Mouse (Mus musculus): ENCODE measurements around the gene Epb42. TPM values are rescaled to one million over a fixed set of nuclear protein-coding genes. Genes with fewer than 3 reads are reported as not detected.

The Epb42 gene
- total RNA-seq (2023), result 1.1 TPM

DNA sequence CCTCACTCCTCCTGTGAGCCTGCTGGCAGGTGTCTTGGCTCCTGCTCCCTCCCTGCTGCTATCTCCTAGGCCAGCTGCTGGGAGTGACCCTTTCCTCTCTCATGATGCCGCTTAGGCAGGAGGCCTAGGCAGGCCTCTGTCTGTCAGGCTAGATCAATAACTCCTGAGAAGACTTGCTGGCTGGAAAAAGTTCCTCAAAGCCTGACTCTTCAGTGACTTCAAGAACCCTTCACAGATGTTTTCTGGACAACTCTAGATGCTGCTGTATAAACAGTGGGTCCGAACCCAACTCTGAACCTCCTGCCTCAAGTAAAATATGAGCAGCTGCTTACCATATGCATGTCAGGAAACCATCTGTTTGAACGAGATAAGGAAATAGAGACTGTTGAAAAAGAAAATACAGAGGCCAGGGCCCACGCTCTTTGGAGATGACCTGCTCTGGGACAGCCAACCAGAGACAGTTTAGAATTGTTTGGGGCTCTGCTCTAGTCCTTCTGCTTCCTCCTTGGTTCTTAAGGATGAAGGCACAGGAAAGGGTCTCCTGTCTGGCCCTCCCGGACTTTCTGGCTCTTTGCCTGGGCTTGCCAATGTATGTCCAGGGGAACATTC is at the start of gene Epb42:
Gene Epb42 (minus strand): TSS at position 340 of the 609 bp plus-strand sequence.

DNA sequence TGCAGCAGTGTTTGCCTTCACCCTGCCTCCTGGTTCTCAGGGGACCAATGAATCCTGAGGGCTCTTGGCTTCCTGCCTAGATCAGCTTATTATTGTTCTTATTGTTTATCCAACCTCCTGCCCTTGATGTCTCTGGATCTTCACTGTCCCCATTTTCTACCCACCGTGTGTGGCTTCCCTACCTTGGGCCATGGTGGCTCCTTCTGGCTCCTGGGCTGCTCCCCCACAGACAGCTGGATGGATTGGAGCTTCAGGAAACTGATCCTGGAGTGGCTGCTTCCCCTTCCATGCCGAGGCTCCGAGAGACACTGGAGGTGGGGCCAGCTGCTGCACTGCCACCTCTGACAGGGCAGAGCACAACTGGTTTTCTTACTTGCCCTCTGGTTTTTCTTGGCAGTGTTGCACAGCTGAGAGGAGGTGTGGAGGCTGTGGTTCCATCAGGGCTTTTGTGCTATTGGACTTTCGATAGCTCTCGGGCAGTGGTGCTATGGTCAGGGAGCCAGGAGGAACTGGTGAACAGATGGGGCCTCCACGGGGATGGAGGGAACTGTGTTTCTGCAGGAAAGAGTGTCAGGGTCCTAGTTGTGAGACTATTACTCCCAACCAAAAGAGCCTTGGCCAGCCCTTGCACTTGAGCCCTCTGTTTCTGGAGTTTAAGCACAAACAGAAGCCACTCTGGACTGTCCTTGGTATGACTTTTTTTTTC is 48.8 kb upstream of the Epb42 start, which contains the start of gene Tgm5:
Gene Tgm5 (minus strand): TSS at position 362 of the 706 bp plus-strand sequence.

DNA sequence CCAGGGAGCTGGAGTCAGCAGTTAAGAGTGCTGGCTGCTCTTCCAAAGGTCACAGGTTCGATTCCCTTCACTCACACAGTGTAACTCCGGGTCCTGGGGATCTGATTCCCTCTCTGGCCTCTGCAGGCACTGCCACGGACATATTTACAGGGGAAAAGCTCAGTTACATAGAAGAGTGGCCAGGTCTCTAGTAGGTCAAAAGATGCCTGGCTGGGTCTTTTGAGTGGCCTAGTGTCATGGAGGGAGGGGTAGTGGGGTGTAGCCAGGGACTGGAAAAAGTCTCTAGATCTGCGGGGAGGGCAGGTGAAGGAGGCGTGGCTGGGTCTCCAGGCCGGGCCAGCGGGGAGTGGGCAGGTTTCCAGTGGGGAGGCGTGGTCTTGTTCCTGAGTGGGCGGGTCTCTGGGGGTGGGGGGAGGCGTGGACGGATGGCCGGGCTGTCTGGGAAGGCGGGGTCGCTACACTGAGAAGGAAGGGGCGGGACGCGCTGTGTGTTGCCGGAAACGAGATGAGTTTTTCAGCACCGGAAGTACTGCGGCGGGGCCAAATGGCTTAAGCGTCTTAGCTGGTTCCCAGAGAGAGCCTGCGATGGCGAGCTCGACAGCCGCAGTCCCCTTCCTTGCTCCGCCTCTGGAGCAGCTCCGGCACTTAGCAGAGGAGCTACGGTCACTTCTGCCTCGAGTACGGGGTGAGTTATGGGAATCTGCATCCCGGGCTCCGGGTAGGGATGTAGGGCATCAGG is 28.8 kb downstream of the Epb42 start, which contains the start of gene Ccndbp1:
Gene Ccndbp1 (plus strand): TSS at position 479 of the 739 bp plus-strand sequence.

DNA sequence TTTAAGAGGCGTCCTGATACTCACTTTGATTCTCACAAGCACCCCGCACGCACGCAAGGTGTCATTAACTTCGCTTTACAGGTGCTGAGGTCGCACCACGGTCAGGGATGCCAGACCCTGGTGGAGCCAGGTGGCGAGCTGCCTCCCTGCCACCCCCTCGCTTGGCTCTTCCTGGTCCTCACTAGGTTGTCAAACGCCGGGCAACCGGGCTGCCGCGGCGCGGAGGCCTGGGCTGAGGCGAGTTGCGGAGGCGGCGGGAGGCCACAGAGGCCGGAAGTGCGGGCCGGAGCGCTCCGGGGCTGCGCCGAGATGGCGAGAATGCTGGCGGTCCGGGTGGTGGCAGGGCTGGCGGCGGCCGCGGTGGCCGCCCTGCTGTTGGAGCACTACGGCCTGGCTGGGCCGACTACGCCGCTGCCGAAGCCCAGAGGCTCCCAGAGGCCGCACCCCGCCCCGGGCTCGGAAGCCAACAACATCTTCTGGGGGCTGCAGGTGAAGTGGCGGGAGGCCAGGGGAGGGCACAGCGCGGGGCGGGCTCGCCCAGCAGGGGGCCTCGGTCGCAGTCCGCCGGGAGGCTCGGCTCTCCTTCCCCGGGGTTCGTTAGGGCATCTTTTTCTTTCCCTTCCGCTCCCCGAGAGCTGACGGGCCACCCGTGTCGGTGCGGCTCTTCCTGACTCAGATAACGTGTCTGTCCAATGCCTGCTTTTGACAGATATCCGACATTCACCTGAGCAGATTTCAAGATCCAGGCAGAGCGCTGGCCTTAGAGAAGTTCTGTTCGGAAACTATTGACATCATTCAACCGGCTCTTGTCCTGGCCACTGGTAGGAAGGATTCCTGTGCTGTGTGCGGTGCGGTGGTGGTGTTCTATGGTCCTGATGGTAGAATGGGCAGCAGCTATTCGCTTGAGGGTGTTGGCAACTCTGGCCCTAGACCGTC is 59.6 kb downstream of the Epb42 start, which contains the start of gene Tmem62:
Gene Tmem62 (plus strand): TSS at position 28 of the 936 bp plus-strand sequence.

DNA sequence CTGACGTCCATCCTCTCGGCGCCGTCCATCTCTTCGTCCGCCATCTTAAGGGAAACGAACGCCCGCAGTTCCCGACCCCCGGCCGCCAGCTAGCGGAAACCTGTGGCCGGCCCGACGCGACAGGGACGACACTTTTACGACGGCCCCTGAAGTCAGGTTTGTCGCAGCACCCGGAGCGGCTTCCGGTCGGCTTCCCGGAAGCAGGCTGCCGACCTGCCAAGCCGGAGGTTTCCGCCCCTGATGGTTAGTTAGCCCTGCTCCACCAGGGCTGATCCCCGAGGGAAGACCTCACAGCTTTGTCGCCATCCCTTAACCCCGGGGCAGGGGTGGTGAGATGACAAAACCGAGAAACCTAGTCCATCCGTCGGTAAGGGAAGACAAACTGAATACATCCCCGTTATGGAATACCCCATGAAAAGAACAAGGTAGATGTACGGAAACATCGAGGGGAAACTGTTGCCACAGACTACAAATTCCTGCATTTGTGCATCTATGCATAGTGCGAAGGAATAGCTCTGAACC is 66.3 kb downstream of the Epb42 start, which contains the start of gene Ubr1:
Gene Ubr1 (minus strand): TSS at position 157 of the 522 bp plus-strand sequence.

Other genes with a start within 250 kb of the Epb42 start
- 32.7 TPM for gene Cdan1, start 186.9 kb downstream of the Epb42 start, total RNA-seq (2023)
- 7.7 TPM for gene Ttbk2, start 186.5 kb downstream of the Epb42 start, total RNA-seq (2023)
- gene Ubr1, start 66.4 kb downstream of the Epb42 start, total RNA-seq (2023), result 65.4 TPM
- 20.6 TPM for gene Tmem62, start 60.1 kb downstream of the Epb42 start, total RNA-seq (2023)
- gene Ccndbp1, start 28.7 kb downstream of the Epb42 start, total RNA-seq (2023), result 84.3 TPM
- gene Tgm5, start 48.8 kb upstream of the Epb42 start, total RNA-seq (2023), result not detected
- gene Tgm7, start 72.7 kb upstream of the Epb42 start, total RNA-seq (2023), result not detected
- 17.3 TPM for gene Adal, start 103.4 kb upstream of the Epb42 start, total RNA-seq (2023)
- 11.8 TPM for gene Lcmt2, start 103.6 kb upstream of the Epb42 start, total RNA-seq (2023)
- gene Tubgcp4, start 133.6 kb upstream of the Epb42 start, total RNA-seq (2023), result 69.6 TPM
- gene Zscan29, start 134.1 kb upstream of the Epb42 start, total RNA-seq (2023), result 26.8 TPM
- gene Trp53bp1, start 234.3 kb upstream of the Epb42 start, total RNA-seq (2023), result 70.9 TPM

All from CD8-positive naive resting alpha-beta T cell, adult 57 days (primary cell).